ENCODE assay signal across 8 mouse cellular contexts in genomic region chr2:120158846-120159245, GRCm38 (mm10). TPM values are rescaled to one million over a fixed set of nuclear protein-coding genes. Genes with fewer than 3 reads are reported as not detected.
DNase-seq lines count a peak whose midpoint lies in the region; ATAC-seq and TF ChIP-seq lines count a peak whose summit lies in the region.

No protein-coding gene starts in this region.

- DNase-seq in adrenal gland, postnatal 14 days: peak; percentile 27
- no peak for DNase-seq in adrenal gland, adult 18-20 months (ENCODE audit: low spot score in 2 of 2)
- peak; percentile 30 for DNase-seq in lung, embryonic 14.5 days
- no peak for DNase-seq in lung, postnatal 14 days
- DNase-seq in kidney, postnatal 36 days: peak; percentile 46 to 54
- peak; percentile 65 to 71 for DNase-seq in thymus, postnatal 10 days (ENCODE audit: low spot score in 2 of 2)
- DNase-seq in left cerebral cortex, adult 18-20 months (ENCODE audit: low spot score in 2 of 2): no peak

- H3K36me3 ChIP-seq in lung, embryonic 14.5 days (ENCODE audit: insufficient read depth): no peaks in the 10 kb centered on the region
- H3K36me3 ChIP-seq in midbrain, embryonic 16.5 days (ENCODE audit: control insufficient read depth, insufficient read depth, low read length): no peaks in the 10 kb centered on the region

- ATAC-seq in lung, embryonic 14.5 days (ENCODE audit: insufficient read depth): no peak
- ATAC-seq in midbrain, embryonic 16.5 days: no peak

- H3K9ac ChIP-seq in lung, embryonic 14.5 days: no peak overlapping the region
- no peak overlapping the region for H3K9ac ChIP-seq in midbrain, embryonic 16.5 days (ENCODE audit: low read depth, low read length)

- no peaks in the 10 kb centered on the region for H3K9me3 ChIP-seq in lung, embryonic 14.5 days (ENCODE audit: low read depth, low read length)
- no peaks in the 10 kb centered on the region for H3K9me3 ChIP-seq in midbrain, embryonic 16.5 days (replicated peaks; ENCODE audit: control insufficient read depth, low read length, poor library complexity, severe bottlenecking)

- H3K27ac ChIP-seq in lung, embryonic 14.5 days (ENCODE audit: low read depth): no peak overlapping the region
- H3K27ac ChIP-seq in midbrain, embryonic 16.5 days (ENCODE audit: low read length): no peak overlapping the region

- no peak overlapping the region for H3K4me3 ChIP-seq in lung, embryonic 14.5 days (ENCODE audit: low read depth, low read length)
- no peak overlapping the region for H3K4me3 ChIP-seq in midbrain, embryonic 16.5 days (ENCODE audit: low read depth, low read length)

- H3K27me3 ChIP-seq in lung, embryonic 14.5 days (ENCODE audit: insufficient read depth, low read length): no peaks in the 10 kb centered on the region
- H3K27me3 ChIP-seq in midbrain, embryonic 16.5 days (ENCODE audit: control insufficient read depth, insufficient read depth, low read depth, low read length): no peaks in the 10 kb centered on the region

- no peaks in the 10 kb centered on the region for H3K4me1 ChIP-seq in lung, embryonic 14.5 days (ENCODE audit: insufficient read depth)
- peaks cover 3% of the 10 kb centered on the region; the same call in 1 of the 2 replicates for H3K4me1 ChIP-seq in midbrain, embryonic 16.5 days (ENCODE audit: control insufficient read depth, insufficient read depth, low read length)

- no peak overlapping the region for H3K4me2 ChIP-seq in lung, embryonic 14.5 days
- no peak overlapping the region for H3K4me2 ChIP-seq in midbrain, embryonic 16.5 days (ENCODE audit: low read length)

- TF ChIP-seq CTCF in lung, embryonic 14.5 days (IDR thresholded peaks at IDR 0.05; ENCODE audit: low read depth): no peak

- WGBS in lung, embryonic 14.5 days: 26% methylated on average over 1 of the region's 1 CpGs
- 29% methylated on average over 1 of the region's 1 CpGs for WGBS in midbrain, embryonic 16.5 days

RNA-seq across cellular contexts. Expression of gene Ehd4, which starts 4.4 kb away (rescaled TPM):
- total RNA-seq in adrenal gland, postnatal 14 days (2021): 34.2 and 48.1 TPM in 2 replicates
- 10 to 100 TPM; 34.4 to 39.2 TPM for total RNA-seq in adrenal gland, adult 18-20 months (2021)
- polyA plus RNA-seq in lung, embryonic 14.5 days (2014; fragmentation: Nextera tagmentation; extraction: Ambion mirVana): 60.7 and 62.9 TPM in 2 replicates
- total RNA-seq in left cerebral cortex, adult 18-20 months (2021): 10 to 100 TPM; 14.5 TPM
- 11.5 and 12.0 TPM in 2 replicates for polyA plus RNA-seq in midbrain, embryonic 16.5 days (2015; fragmentation: Nextera tagmentation; extraction: Ambion mirVana)

Comparison
In these comparisons a context has a peak if more than half of its experiments do, and no peak if none do; other contexts are left out.
1. DNase-seq: peak in adrenal gland, postnatal 14 days (single experiment), lung, embryonic 14.5 days (single experiment), kidney, postnatal 36 days (2 of 2) and thymus, postnatal 10 days (2 of 2); none in adrenal gland, adult 18-20 months (0 of 2), lung, postnatal 14 days (single experiment) and left cerebral cortex, adult 18-20 months (0 of 2).